Comparison of ENCODE assay signal across 8 mouse cellular contexts in the genomic region with DNA sequence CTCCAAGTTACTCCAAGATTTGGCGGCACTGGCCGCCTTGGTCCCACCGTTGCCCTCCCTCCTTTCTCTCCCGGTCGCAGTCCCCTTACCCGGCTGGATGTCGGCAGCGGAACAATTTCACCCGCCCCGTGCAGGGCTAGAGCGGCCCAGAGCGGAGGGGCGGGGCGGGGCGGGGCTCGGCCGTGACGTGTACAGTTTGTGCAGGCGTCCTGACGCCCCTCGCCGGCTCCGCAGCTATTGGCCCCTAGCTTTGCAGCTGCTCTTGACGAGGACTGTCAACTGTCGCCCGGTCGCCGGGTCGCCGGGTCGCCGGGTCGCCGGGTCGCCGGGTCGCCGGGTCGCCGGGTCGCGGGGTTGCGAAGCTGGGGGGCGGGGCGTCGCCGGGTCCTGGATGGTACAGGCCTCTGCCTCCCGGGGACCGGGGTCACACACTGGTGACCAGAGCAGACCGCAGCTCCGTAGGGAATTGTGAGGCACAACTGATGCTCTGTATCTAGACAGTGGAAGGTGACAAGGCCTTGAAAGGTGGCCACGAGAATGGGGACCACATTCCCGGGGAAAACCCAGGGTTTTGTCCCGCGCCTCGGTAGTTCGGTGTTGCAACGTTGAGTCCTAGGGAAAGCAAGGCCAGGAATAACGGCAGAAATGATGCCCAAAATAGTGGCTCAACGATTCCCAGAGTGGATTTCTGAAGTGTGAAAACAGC. TPM values are rescaled to one million over a fixed set of nuclear protein-coding genes. Genes with fewer than 3 reads are reported as not detected.
DNase-seq lines count a peak whose midpoint lies in the region; ATAC-seq and TF ChIP-seq lines count a peak whose summit lies in the region.

A gene (minus strand): TSS at position 311 of the 706 bp plus-strand sequence.

- H3K4me2 ChIP-seq in embryonic facial prominence, embryonic 13.5 days: peak within 1 kb of the TSS; percentile 92
- peak within 1 kb of the TSS; percentile 95 for H3K4me2 ChIP-seq in limb, embryonic 12.5 days
- H3K4me2 ChIP-seq in midbrain, embryonic 14.5 days (ENCODE audit: low read length): peak within 1 kb of the TSS; percentile 92

- peak; percentile 86 for ATAC-seq in embryonic facial prominence, embryonic 13.5 days (ENCODE audit: insufficient number of reproducible peaks, insufficient read depth, low FRiP score, low TSS enrichment, low read depth)
- peak; percentile 91 for ATAC-seq in limb, embryonic 12.5 days (ENCODE audit: insufficient number of reproducible peaks, insufficient read depth, low FRiP score, low TSS enrichment, low read depth)
- peak; percentile 92 for ATAC-seq in midbrain, embryonic 14.5 days (ENCODE audit: low FRiP score, low TSS enrichment)

- peak; percentile 62 for TF ChIP-seq POLR2A in heart, adult 2 months (IDR thresholded peaks at IDR 0.05; ENCODE audit: insufficient read depth, low read depth, low read length)

- no peaks in the 10 kb centered on the region for H3K79me2 ChIP-seq in heart, adult 2 months (replicated peaks; ENCODE audit: control insufficient read depth, insufficient read depth, low read length)

- TF ChIP-seq CTCF in heart, adult 2 months (IDR thresholded peaks at IDR 0.05): no peak

- no peaks in the 10 kb centered on the region for H3K9me3 ChIP-seq in embryonic facial prominence, embryonic 13.5 days
- no peaks in the 10 kb centered on the region for H3K9me3 ChIP-seq in limb, embryonic 12.5 days
- no peaks in the 10 kb centered on the region for H3K9me3 ChIP-seq in midbrain, embryonic 14.5 days (ENCODE audit: control insufficient read depth, low read length)

- peaks cover 16% of the 10 kb centered on the region for H3K4me1 ChIP-seq in embryonic facial prominence, embryonic 13.5 days
- H3K4me1 ChIP-seq in heart, adult 2 months (ENCODE audit: control insufficient read depth, insufficient read depth, low read length): peaks cover 5% of the 10 kb centered on the region
- H3K4me1 ChIP-seq in limb, embryonic 12.5 days (replicated peaks): peaks cover 17% of the 10 kb centered on the region; the same call in 1 of the 2 replicates
- peaks cover 7% of the 10 kb centered on the region; the same call in 1 of the 2 replicates for H3K4me1 ChIP-seq in midbrain, embryonic 14.5 days (ENCODE audit: control insufficient read depth, insufficient read depth, low read length)

- H3K9ac ChIP-seq in embryonic facial prominence, embryonic 13.5 days: peak within 1 kb of the TSS; percentile 77
- peak within 1 kb of the TSS; percentile 86 for H3K9ac ChIP-seq in heart, adult 2 months (ENCODE audit: low read depth, low read length)
- peak within 1 kb of the TSS; percentile 62 for H3K9ac ChIP-seq in limb, embryonic 12.5 days (replicated peaks)
- H3K9ac ChIP-seq in midbrain, embryonic 14.5 days (replicated peaks; ENCODE audit: low read length): peak within 1 kb of the TSS; percentile 64

- under 1% methylated on average over 60 of the region's 60 CpGs for WGBS in embryonic facial prominence, embryonic 13.5 days
- WGBS in heart, adult 2 months: under 1% methylated on average over 60 of the region's 60 CpGs
- WGBS in limb, embryonic 12.5 days: under 1% methylated on average over 60 of the region's 60 CpGs
- WGBS in midbrain, embryonic 14.5 days: under 1% methylated on average over 60 of the region's 60 CpGs

- peak within 1 kb of the TSS; percentile 34 for H3K27ac ChIP-seq in embryonic facial prominence, embryonic 13.5 days
- H3K27ac ChIP-seq in heart, adult 2 months: peak within 1 kb of the TSS; percentile 86
- H3K27ac ChIP-seq in limb, embryonic 12.5 days: no peak within 1 kb of the TSS
- H3K27ac ChIP-seq in midbrain, embryonic 14.5 days (replicated peaks; ENCODE audit: low read depth, low read length): peak within 1 kb of the TSS; percentile 67

- intact Hi-C loops in heart, adult 2 months (cut with DNase I): loop anchor here (1.0 to 5.0 kb wide), 4 partner anchors 48 to 127 kb away; a partner anchor contains a TSS

- DNase-seq in 3134 (ENCODE audit: extremely low read depth, insufficient read length, low spot score): peak; percentile 84
- peak; percentile 85 to 91 for DNase-seq in adrenal gland, postnatal 36 days
- DNase-seq in heart, adult 2 months: peak; percentile 90 to 91
- DNase-seq in kidney, adult 8-10 months: peak; percentile 75 to 83
- DNase-seq in midbrain, embryonic 14.5 days: peak; percentile 92
- DNase-seq in spleen, adult 12 weeks (ENCODE audit: low spot score): peak; percentile 83

- peaks cover 16% of the 10 kb centered on the region for H3K36me3 ChIP-seq in embryonic facial prominence, embryonic 13.5 days
- H3K36me3 ChIP-seq in heart, adult 2 months (ENCODE audit: control insufficient read depth, insufficient read depth, low read length): no peaks in the 10 kb centered on the region
- H3K36me3 ChIP-seq in limb, embryonic 12.5 days: peaks cover 20% of the 10 kb centered on the region; the same call in 1 of the 2 replicates
- no peaks in the 10 kb centered on the region for H3K36me3 ChIP-seq in midbrain, embryonic 14.5 days (ENCODE audit: control insufficient read depth, insufficient read depth, low read length)

- TF ChIP-seq EP300 in heart, adult 2 months (IDR thresholded peaks at IDR 0.05; ENCODE audit: insufficient read depth, low read depth, low read length): peak; percentile 28; the same call in 1 of the 2 replicates

- peak within 1 kb of the TSS; percentile 65 for H3K4me3 ChIP-seq in embryonic facial prominence, embryonic 13.5 days
- H3K4me3 ChIP-seq in heart, adult 2 months: peak within 1 kb of the TSS; percentile 71
- peak within 1 kb of the TSS; percentile 76 for H3K4me3 ChIP-seq in limb, embryonic 12.5 days (replicated peaks)
- H3K4me3 ChIP-seq in midbrain, embryonic 14.5 days (replicated peaks; ENCODE audit: low read depth, low read length): peak within 1 kb of the TSS; percentile 66

- H3K27me3 ChIP-seq in embryonic facial prominence, embryonic 13.5 days: no peaks in the 10 kb centered on the region
- no peaks in the 10 kb centered on the region for H3K27me3 ChIP-seq in heart, adult 2 months (ENCODE audit: control insufficient read depth, insufficient read depth, low read length)
- H3K27me3 ChIP-seq in limb, embryonic 12.5 days: 0 out of 2 replicates have a peak, but pooled peaks cover 3% of the 10 kb centered on the region
- no peaks in the 10 kb centered on the region for H3K27me3 ChIP-seq in midbrain, embryonic 14.5 days (ENCODE audit: control insufficient read depth, insufficient read depth, low read length)

RNA-seq across cellular contexts. Expression of the gene that starts here (rescaled TPM):
- total RNA-seq in adrenal gland, postnatal 36 days (2021): 10 to 100 TPM; 24.1 to 24.3 TPM
- polyA plus RNA-seq in embryonic facial prominence, embryonic 13.5 days (2015; fragmentation: Nextera tagmentation; extraction: Ambion mirVana): 18.9 and 21.8 TPM in 2 replicates
- 10 to 100 TPM; 25.6 to 26.6 TPM for total RNA-seq in heart, adult 2 months (2021)
- 21.8 and 37.9 TPM in 2 replicates for polyA plus RNA-seq in heart, adult 2 months (2012; rRNA removed)
- polyA plus RNA-seq in limb, embryonic 12.5 days (2016; fragmentation: Nextera tagmentation; extraction: Ambion mirVana): 14.7 and 16.7 TPM in 2 replicates
- 10.3 and 10.4 TPM in 2 replicates for polyA plus RNA-seq in midbrain, embryonic 14.5 days (2014; fragmentation: Nextera tagmentation; extraction: Ambion mirVana)
